Mouse (Mus musculus) erythroblast, embryonic 14.5 days (primary cell): ENCODE results near the gene Crtc3.

Experiments used
- GATA1 ChIP-seq: IDR thresholded peaks from 2 replicates; pipeline ENCODE4 v1.6.1; 2012; ENCODE audit warnings: low read length, inconsistent platforms, mixed read lengths
- TAL1 ChIP-seq: IDR thresholded peaks from 3 replicates; pipeline ENCODE4 v1.6.1; 2012; ENCODE audit warnings: low read length, inconsistent platforms, mixed read lengths

- TF ChIP-seq GATA1 (no peak), TAL1 (no peak)
Observed at GRCm38 (mm10) chr7:80629369-80629768, 59.3 kb downstream of the Crtc3 start.
